Mouse (Mus musculus): ENCODE data around the gene Dlx6.

The Dlx6 gene

GRCm38 (mm10) chr6:6863160-6863870 lies at the start of gene Dlx6:
Gene Dlx6 (plus strand): TSS chr6:6863334.
- peak in 1 of 2 experiments; percentile 58 for DNase-seq (ENCODE audit: inconsistent age in 2 of 2, low spot score in 1 of 2)

- DNase-seq (ENCODE audit: inconsistent age in 2 of 2, low spot score in 1 of 2) = no peak
Measured at GRCm38 (mm10) chr6:6816821-6817220, 46.3 kb upstream of the Dlx6 start.

GRCm38 (mm10) chr6:6818036-6818788 lies 44.9 kb upstream of the Dlx6 start:
- peak; percentile 49 to 82 for DNase-seq (ENCODE audit: inconsistent age in 2 of 2, low spot score in 1 of 2)

GRCm38 (mm10) chr6:6819134-6819533 lies 44.0 kb upstream of the Dlx6 start:
- peak in 1 of 2 experiments; percentile 59 for DNase-seq (ENCODE audit: inconsistent age in 2 of 2, low spot score in 1 of 2)

GRCm38 (mm10) chr6:6825313-6825712 lies 37.8 kb upstream of the Dlx6 start:
- DNase-seq (ENCODE audit: inconsistent age in 2 of 2, low spot score in 1 of 2) = no peak

- no peak for DNase-seq (ENCODE audit: inconsistent age in 2 of 2, low spot score in 1 of 2)
Measured at GRCm38 (mm10) chr6:6826861-6827260, 36.3 kb upstream of the Dlx6 start.

GRCm38 (mm10) chr6:6830446-6830845 lies 32.7 kb upstream of the Dlx6 start:
- no peak for DNase-seq (ENCODE audit: inconsistent age in 2 of 2, low spot score in 1 of 2)

GRCm38 (mm10) chr6:6833301-6833700 lies 29.8 kb upstream of the Dlx6 start:
- no peak for DNase-seq (ENCODE audit: inconsistent age in 2 of 2, low spot score in 1 of 2)

GRCm38 (mm10) chr6:6848541-6848940 lies 14.6 kb upstream of the Dlx6 start:
- DNase-seq (ENCODE audit: inconsistent age in 2 of 2, low spot score in 1 of 2) = no peak

GRCm38 (mm10) chr6:6849744-6850143 lies 13.4 kb upstream of the Dlx6 start:
- DNase-seq (ENCODE audit: inconsistent age in 2 of 2, low spot score in 1 of 2) = no peak

- DNase-seq (ENCODE audit: inconsistent age in 2 of 2, low spot score in 1 of 2) = no peak
Measured at GRCm38 (mm10) chr6:6850324-6851060, 12.6 kb upstream of the Dlx6 start.

GRCm38 (mm10) chr6:6851166-6851565 lies 12.0 kb upstream of the Dlx6 start:
- no peak for DNase-seq (ENCODE audit: inconsistent age in 2 of 2, low spot score in 1 of 2)

- DNase-seq (ENCODE audit: inconsistent age in 2 of 2, low spot score in 1 of 2) = no peak
Measured at GRCm38 (mm10) chr6:6852944-6853343, 10.2 kb upstream of the Dlx6 start.

GRCm38 (mm10) chr6:6854176-6854575 lies 9.0 kb upstream of the Dlx6 start:
- no peak for DNase-seq (ENCODE audit: inconsistent age in 2 of 2, low spot score in 1 of 2)

GRCm38 (mm10) chr6:6854902-6855745 lies 8.0 kb upstream of the Dlx6 start:
- DNase-seq (ENCODE audit: inconsistent age in 2 of 2, low spot score in 1 of 2) = no peak

- DNase-seq (ENCODE audit: inconsistent age in 2 of 2, low spot score in 1 of 2) = no peak
Measured at GRCm38 (mm10) chr6:6855746-6856185, 7.4 kb upstream of the Dlx6 start.

- no peak for DNase-seq (ENCODE audit: inconsistent age in 2 of 2, low spot score in 1 of 2)
Measured at GRCm38 (mm10) chr6:6856316-6856715, 6.8 kb upstream of the Dlx6 start.

GRCm38 (mm10) chr6:6856881-6857280 lies 6.3 kb upstream of the Dlx6 start:
- DNase-seq (ENCODE audit: inconsistent age in 2 of 2, low spot score in 1 of 2) = no peak

GRCm38 (mm10) chr6:6857766-6858165 lies 5.4 kb upstream of the Dlx6 start:
- no peak for DNase-seq (ENCODE audit: inconsistent age in 2 of 2, low spot score in 1 of 2)

GRCm38 (mm10) chr6:6858571-6858970 lies 4.6 kb upstream of the Dlx6 start:
- DNase-seq (ENCODE audit: inconsistent age in 2 of 2, low spot score in 1 of 2) = no peak

Data from adrenal gland, adult (tissue).